Mouse (Mus musculus): ENCODE measurements around the gene Ubash3b.
A peak's percentile ranks its signal among the peaks of the same experiment; 100 is the strongest.

Ubash3b gene

DNA sequence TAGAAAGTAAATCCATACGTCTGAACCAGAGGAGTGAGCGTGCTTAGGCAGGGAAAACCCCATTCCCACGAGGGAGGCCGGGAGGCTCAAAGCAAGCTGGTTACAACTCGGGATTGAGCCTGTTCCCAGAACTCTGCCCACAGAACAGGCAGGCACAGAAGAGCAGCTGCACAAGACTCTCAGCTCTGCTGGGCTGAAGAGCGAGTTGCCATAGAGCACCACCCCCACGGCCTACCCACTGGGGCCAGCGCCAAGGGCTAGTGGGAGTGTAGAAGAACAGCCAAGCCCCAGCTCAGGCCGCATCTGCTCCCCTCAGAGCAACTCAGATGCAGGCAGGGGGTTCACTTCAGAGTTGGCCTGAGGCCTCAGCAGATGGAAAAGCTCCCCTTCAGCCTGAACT is 107.3 kb downstream of the Ubash3b start:
- no peak for DNase-seq (ENCODE audit: low read depth, low spot score)

DNA sequence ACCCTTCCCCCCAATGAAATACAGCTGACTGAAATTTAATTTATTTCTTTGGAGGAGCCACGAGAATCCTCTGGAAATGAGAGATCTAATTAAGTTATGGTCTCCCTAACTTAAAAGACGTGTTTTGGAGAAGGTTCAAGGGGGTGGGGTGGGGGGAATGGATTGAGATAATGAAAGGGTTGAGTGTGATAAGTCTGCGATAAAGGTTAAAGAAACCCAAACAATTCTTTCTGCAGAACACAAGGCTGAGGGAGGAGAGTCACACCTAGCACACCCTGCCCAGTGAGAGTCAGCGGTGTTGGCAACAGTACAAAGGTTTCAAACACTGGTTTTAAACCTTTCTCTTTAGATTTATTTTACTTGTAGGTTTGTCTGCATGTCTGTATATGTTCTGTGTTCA is 108.0 kb downstream of the Ubash3b start:
- DNase-seq (ENCODE audit: low read depth, low spot score), result no peak

DNA sequence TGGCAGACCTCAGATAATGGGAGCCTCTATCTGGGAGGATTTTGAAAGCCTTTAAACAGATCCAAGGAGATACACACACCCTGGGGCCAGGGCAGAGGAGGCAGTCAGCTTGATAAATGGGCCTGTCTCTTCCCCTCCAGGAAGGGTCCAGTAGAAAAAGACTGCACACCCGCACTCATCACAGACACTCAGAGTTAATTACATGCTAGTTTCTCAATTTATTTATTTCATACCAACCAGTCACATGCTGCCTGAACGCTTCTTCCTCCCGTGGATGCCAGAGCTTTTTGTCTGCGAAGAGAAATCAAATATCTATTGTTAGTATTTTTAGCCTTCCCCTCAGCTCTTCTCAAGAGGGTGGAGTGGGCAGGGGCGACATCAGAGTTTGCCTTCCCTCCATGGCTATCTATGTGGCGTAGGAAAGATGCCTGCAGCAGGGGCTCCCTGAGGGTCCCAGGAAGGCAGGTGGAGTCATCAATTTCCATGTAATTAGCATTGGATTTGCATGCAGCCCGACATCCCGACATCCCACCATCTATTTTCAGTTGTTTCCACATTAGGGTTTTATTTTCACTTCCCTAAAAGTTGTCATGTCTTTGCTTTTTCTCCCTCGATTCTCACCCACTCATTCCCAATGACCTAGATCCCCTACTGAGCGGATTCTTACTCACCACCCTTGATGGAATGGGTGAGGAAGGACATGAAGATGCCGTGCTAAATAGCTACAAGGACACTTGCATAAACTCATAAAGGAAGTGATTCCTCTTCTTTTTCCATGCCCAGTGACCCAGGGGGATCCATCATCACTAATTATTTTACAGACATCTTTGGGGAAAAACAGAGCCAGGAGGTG is 110.2 kb downstream of the Ubash3b start:
- no peak for DNase-seq (ENCODE audit: low read depth, low spot score)

DNA sequence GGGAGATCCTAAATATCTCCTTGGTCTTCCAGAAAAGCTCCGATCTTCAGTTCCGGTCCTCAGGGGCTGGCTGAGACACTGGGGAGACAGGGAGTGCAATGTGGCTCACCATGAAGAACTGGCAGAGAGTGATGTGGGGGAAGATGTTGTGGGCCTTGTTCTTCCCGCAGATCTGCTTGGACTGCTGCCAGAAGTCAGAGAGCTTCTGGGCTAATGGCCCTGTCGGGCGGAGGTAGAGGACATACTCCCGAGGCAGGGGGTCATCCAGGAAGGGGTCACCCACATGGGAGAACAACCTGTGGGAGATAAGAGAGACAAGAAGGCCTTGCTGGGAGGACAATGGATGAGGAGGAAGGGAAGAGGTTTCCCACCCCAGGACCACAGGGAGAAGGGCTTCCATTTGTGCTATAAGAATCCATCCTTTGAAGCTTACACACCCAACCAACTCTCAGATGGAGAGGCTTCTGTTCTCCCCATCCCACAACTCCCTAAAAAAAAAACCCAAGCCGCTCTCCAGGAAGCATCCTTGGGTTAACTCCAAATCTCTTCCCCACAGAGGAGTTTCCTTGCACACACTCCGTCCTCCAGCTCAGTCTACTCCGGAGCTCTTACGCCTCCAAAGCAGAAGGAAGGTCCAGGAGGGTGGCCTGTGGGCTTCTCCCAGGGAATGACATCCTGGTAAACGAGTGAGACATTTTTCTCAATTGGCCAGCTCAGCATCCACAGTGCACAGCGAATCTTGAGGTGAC is 111.0 kb downstream of the Ubash3b start:
- DNase-seq (ENCODE audit: low read depth, low spot score), result no peak

DNA sequence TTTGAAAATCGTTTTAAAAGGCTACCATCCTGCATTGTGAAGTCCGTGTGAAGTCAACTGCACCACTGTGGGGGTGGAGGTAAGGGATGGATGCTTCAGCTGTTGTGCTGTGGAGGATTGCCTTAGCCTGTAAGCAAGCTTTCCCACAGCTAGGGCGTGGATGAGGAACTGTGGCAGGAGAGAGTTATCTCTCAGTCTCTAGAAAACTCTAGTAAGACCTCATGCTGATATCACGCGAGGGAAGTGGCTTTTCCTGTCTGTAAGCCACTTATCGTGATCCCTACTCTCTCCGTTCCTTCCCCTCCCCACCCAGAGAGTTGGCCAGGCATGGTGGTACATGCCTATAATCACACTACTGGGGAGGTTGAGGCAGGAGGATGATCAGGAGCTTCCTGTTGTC is 112.2 kb downstream of the Ubash3b start:
- no peak for DNase-seq (ENCODE audit: low read depth, low spot score)

DNA sequence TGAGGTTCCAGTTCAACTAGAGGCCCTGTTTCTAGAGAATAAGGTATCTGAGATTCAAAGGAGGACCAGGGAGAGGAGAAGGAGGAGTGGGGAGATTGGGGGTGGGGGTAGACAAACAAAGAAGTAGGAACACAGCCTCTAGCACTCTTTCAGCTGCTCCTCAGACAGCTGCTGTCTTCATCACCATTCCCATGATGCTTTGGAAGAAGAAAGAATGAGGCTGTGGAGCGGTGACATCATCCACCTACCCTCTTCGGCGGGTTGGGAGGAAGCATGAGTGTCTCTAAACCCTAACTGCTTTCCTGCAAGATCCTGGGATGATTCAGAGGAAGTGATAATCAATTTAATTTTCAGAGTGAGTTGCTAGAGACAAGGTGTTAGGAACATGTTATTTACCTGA is 112.7 kb downstream of the Ubash3b start:
- DNase-seq (ENCODE audit: low read depth, low spot score), result no peak

DNA sequence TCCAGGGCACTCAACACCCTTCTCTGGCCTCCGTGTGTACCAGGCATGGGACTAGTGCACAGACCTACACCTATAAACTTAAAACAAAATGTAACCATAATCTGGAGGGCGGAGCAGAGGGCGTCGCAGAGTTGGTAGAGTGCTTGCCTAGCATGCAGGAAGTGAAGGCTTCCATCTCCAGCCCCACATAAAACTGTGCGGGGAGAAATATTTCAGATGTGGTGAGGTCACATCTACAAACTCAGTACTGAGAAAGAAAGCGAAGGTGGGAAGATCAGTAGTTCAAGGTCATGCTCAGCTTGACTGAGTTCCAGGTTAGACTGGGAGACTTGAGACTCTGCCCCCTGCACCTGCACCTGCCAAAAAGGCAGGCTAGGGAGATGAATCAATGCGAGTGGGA is 113.3 kb downstream of the Ubash3b start:
- no peak for DNase-seq (ENCODE audit: low read depth, low spot score)

DNA sequence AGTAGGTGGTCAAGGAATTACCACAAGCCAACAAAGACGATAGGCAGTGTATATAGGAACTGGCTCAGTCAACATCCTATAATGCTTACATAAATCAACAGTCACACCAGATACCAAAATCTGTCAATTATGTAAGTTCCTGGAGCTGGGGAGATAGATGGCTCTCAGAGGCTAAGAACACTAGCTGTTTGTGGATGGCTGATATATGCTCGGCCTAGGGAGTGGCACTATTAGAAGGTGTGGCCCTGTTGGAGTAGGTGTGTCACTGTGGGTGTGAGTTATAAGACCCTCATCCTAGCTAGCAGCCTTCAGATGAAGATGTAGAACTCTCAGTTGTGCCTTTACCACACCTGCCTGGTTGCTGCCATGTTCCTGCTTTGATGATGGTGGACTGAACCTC is 113.8 kb downstream of the Ubash3b start:
- no peak for DNase-seq (ENCODE audit: low read depth, low spot score)

DNA sequence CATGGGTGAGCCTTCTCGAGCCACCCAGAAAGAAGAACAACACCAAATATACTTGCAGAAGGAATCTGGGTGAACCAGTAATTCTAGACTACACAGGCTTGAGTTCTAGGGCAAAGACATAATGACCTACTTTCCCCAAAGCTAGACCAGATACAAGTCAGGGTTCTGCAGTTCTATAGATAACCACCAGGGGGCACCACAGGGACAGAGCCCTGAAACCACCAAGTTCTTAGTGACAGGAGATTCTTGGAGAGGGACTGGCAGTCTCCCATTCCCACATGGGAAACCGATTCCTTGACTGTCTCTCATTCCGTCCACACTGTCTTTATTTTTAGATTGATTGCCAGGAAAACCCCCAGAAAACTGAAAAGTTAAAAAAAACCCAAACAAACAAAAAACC is 116.9 kb downstream of the Ubash3b start:
- DNase-seq (ENCODE audit: low read depth, low spot score), result peak; percentile 59

DNA sequence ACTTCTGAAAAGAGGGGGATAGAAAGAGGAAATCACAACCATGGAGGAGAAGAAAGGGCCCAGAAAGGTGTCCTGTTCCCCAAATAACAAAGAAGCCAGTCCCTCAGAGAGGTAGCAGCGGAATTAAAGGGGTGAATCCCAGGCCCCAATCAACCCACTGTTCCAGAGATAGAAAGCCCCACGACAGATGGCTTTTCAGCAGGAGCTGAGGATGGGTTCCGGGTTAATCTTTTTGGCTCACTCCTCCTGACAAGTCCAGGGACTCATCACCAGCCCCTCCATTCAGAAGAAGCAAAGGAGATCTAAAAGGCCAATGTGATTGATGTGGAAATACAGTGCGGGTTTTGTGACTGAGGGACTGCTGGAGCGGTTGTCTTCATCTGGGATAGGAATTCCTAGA is 117.9 kb downstream of the Ubash3b start:
- no peak for DNase-seq (ENCODE audit: low read depth, low spot score)

DNA sequence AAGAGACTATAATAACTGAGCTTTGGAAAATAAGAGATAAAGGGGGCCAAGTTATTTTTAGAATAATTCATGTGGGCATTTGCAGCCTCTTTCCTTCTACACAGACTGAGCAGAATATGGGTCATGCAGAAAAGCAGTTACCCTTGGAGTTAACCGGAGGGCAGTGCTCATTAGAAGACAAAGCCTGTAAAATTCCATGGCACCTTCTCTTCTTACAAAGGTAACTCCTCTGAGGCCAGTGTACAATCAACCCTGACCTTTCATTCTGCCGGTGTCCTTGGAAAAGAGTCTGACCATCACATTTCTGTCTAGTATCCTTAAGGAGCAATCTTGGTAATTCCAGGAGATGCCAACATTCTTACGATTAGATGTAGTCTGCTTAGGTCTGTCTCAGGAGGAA is 120.1 kb downstream of the Ubash3b start:
- DNase-seq (ENCODE audit: low read depth, low spot score), result no peak

DNA sequence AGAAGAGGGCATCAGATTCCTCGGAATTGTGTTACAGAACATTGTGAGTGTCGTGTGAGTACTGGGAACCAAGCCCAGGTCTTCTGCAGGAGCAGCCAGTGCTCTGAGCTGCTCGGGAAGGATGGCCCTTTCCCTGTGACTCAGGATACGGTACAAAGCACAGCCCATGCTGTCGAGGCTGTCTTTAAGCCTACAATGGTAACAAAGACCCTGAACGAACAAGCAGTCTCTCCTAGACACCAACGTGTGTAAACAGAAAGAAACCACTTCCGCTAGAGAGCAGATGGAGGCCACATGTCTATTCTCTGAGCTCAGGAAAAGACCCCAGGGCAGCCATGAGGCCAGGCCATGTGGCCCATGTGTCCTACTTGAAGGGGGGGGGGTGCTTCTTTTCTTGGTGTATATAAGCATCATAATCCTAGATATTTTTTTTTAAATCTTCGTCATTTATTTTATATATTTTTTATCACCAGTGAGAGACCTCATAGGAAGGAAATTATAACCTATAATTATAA is 123.3 kb downstream of the Ubash3b start:
- DNase-seq (ENCODE audit: low read depth, low spot score), result no peak

DNA sequence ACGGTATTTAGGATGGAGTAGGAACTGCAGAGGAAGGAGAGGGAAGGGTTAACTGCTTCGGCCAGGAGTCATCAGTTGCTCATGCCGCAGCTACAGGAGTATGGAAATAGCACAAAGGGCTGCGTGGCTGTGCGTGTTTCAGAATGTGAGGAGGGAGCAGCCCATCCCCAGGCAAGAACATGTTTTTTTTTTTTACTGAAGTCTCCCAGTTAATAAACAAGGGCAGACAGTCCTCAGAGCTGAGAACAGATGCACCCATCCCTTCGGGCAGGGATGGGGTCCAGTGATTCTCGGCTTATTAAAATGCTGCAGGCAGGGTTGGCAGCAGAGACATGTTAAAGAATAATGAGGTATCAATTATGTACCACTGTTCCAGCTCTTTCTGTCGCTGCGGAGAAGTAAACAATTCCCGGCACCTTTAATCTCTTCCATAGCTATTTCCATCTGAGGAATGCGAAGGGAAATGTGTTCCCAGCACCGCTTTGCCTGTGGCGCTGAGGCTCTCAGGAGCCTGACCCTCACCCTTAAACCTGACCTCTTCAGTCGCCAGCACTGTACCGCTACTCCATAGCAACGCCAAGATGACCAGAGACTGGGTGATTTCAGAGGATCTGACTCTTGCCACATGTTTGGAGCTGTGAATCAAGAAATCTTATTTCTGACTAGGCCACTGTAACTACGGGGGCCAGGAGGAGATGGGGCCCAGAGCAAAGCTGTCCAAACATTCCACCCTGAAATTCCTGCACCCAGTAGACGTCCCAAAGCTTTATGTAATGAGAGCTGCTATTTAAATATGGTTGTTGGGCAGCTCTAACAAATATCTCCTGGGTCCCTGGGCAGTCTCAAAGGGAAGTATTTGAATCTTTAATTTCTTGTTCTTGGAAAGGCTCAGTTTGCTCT is 129.7 kb downstream of the Ubash3b start:
- no peak for DNase-seq (ENCODE audit: low read depth, low spot score)

DNA sequence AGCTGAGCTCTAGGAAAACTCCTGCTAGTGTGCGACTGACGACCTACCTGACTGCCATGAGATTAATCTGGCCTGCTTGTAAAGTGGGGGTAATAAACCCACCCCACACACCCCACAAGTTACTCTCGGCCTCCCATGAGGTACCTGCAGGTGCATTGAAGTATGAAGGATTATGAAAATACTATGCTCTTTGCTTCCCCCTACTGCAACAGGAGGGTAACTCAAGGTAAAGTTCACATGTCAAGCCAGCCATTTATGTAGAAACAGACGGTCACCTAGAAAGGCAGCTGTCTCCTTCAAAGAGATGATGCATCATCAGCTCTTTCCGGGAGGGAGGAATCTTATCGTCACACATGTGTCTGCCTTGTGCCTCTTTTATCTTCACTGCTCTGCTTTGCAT is 131.7 kb downstream of the Ubash3b start:
- no peak for DNase-seq (ENCODE audit: low read depth, low spot score)

DNA sequence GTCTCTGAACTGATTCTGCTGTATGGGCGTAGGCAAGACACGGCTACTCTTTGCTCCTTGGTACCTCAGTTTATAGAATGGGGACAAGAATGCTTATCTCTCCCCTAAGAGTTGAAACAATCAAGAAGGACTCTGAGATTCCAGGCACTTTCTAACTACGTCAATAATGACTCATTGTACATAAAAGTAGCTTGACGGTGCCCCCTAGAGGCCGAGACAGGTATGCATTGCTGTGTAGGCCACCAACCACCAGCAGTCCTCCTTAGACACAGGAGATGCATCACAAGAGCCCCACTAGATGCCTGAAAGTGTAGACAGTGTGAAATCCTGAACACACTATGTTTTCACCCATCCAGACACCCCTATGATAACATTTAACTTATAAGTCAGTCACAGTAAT is 133.0 kb downstream of the Ubash3b start:
- DNase-seq (ENCODE audit: low read depth, low spot score), result no peak

DNA sequence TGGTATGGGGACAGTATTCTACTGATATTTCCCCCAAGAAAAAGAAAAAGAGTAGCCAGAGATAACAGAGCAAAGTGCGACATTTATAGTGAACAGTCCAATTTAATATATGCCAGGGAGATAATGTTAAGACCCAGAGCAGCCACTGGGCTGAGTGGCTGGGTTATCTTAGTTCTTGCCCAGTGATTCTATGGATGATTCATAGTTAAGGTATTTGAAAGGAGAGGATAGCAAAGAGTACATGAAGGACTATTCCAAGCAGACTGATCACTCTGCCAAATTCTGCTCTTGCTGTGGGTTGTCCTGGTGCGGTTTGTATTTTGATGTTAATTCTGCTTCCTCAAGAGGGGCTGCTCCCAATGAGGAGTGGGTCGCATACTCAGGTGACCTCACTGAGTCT is 139.8 kb downstream of the Ubash3b start:
- DNase-seq (ENCODE audit: low read depth, low spot score), result no peak

DNA sequence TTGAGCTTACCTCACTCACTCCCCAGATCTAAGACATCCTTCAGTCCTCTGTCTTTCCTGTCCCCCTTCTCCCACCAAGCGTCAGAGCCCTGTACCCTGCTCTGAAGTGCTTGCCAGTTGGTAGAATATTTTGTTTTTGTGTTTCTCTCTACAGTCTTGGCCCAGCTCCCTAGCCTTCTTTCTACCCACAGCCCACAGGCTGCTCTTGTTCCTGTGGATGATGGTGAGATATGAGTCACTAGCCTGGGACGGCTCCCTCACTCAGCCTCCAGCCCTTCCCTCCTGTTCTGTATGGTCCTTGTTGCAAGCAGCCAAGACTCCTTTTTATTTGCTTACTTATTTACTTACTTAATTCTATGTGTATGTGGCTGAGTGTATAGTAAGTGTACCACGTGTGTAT is 141.0 kb downstream of the Ubash3b start:
- no peak for DNase-seq (ENCODE audit: low read depth, low spot score)

DNA sequence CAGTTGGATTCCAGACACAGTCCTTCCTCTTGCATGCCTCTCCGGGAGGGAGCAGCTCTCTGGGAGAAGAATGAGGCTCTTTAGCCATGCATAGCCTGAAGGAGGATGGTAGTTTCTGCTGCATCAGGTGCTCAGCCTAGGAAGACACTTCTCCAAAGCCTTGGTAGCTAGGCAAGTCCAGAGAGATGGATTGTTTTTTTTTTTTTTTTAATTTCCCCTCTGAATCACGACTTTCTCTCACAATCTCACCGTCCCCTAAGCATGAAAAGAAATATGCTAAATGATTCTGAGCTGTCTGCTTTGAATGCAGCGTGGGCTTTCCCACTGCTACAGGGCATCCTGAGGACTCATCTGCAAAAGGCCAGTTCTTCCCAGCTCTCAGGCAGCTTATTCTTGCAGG is 147.0 kb downstream of the Ubash3b start:
- DNase-seq (ENCODE audit: low read depth, low spot score), result no peak

DNA sequence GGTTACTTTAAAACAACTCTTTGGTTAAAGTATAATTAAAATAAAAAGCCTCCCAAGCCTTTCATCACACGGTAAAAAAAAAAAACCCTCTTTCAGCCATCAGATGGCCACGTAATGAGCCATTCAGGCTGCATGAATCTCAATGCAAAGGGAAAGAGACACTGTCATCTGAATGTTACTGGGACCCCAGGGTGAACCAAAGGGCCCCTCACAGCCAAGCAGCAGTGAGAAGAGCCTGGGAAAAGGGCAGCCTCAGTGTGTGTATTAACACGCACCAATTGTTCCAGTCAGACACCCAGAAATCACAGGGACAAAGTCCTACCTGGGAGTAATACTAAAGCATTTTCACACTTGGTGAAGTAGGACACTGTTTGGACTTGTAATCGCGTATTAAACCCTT is 149.0 kb downstream of the Ubash3b start:
- DNase-seq (ENCODE audit: low read depth, low spot score), result no peak

DNA sequence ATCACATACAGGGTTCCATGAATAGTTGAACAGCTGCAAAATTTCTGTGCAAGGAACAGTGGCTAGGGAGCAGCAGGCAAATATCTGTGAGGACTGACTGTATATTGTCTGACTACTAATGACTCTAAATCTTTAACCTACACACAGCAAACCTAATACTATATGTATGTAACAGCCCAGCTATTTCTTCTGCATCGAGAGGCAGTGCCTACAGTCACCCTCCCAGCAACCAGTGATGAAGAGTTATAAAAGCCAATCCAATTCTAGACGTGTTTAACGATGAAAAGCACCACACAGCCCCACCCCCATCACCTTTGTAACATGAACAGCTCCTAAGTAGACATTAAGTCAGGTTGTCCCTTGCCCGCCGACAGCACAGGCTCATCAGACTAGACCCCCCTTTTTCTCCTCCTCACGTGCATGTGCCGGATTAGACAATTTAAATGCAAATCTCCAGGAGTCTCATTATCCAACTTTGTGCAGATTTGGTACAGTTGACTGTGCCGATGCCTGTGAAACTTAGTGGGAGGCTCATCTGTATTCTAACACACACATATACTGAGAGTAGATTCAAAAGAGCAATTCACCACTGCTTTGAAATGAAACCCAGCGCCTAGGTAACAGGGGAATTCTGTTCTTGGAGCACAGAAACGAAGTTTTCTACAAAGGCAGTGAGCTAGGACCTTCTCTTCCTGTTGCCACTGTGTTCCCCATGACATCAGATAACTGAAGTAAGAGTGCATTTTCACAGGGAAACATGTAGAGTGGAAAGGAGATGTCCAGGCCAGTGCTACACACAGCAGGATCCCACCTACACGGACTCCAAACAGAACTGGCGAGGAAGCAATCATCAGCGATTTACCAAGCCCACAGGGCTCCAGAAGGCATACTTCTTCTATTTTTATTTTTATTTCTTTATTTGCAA is 149.7 kb downstream of the Ubash3b start:
- DNase-seq (ENCODE audit: low read depth, low spot score), result no peak

DNA sequence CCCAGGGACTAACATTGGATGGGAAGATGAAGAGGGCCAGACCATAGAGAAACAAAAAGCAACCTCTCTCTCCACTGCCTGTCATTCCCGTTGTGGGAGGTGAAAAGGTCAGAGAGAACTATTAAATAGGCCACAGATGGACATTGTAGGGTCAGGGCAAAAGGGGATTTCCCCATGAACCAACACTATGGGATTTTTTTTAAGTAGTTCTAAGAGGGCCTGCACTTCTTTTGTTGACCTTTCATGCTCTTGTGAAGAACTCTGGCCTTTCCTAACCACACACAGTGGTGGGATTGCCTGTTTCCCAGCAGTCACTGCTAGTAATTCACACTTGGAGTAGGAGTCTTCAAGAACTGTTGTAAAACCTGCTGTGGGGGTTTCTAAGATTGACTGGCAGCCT is 153.7 kb downstream of the Ubash3b start:
- DNase-seq (ENCODE audit: low read depth, low spot score), result no peak
